Mouse (Mus musculus): ENCODE measurements at regions not wholly inside any gene's neighbourhood (a gene's known extent, or its start where the extent isn't known, plus 50 kb on each side); places are given as distances from the start of the nearest gene placed in this dataset.

- DNase-seq (ENCODE audit: low spot score) = no peak
These were observed 127.6 kb upstream of the Zdhhc25 start for GRCm38 (mm10) chr15:88472351-88473100.

DNA sequence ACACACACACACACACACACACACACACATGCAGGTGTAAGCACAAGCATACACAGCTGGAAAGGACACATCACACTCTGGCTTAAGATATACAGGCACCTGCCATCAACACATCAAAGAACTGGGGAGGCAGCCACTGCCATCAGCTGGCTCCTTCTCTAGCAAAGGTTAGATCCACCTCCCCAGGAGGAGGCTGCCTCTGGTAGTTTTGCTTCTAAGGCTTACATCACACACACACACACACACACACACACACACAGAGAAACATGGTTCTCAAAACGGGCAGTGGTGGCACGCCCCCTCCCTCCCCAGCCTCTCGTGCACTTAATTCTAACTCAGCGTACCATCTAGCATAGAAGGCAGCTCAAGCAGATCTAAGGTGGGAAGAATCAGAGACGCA is 126.9 kb upstream of the Zdhhc25 start:
- no peak for DNase-seq (ENCODE audit: low spot score)

- DNase-seq (ENCODE audit: low spot score) = no peak
These were observed 116.6 kb upstream of the Zdhhc25 start for GRCm38 (mm10) chr15:88483471-88483870.

GRCm38 (mm10) chr15:88489715-88490114 is 110.4 kb upstream of the Zdhhc25 start:
- no peak for DNase-seq (ENCODE audit: low spot score)

DNA sequence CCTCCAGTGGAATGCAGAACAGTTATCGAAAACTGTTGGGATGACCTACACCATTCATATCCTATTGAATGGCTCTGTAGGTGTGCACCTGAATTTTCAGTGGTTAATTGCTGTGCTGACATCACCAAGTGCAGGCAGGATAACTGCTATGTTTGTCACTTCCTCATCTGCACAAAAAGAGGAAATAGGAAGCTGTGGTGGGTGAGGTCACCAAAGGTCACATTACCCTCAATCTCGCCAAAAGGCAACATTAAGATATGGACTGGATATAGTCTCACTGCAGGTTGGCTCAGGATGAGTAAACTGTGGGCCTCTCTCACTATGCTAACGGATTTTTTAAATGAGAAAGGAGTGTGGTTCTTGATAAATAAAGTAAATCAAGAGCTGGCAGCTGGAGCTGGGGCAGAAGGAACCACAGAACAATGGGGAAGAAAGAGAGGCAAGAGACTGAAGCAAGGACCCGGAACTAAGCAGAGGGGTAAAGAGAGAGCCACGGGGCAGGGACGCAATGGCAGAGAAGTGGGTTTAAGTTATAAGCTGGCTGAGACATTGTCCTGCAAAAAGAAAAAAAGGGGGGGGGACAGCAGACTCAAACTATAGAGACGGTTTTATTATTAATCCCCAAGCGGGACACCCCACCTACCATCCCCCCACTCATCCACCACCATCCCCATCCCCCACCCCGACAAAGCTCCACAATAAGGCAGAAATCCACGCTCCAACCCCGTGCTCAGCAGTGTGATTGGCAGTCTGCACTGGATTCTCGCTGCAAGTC is 109.6 kb upstream of the Zdhhc25 start:
- no peak for DNase-seq (ENCODE audit: low spot score)

DNA sequence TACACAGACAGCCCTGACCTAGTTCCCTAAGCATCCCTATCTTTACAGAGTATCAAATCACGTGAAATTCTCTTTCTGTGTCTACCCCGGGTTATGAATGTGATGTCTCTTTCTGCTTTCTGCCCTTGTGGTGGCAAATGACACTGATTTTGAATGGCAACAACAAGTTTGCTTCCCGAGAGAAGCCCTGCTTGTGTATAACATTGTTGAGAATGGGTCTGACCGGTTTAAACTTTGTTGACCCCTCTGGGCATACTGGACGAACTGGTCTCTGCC is 109.1 kb upstream of the Zdhhc25 start:
- no peak for DNase-seq (ENCODE audit: low spot score)

- no peak for DNase-seq (ENCODE audit: low spot score)
These were observed 102.1 kb upstream of the Zdhhc25 start for GRCm38 (mm10) chr15:88497957-88498356.

DNA sequence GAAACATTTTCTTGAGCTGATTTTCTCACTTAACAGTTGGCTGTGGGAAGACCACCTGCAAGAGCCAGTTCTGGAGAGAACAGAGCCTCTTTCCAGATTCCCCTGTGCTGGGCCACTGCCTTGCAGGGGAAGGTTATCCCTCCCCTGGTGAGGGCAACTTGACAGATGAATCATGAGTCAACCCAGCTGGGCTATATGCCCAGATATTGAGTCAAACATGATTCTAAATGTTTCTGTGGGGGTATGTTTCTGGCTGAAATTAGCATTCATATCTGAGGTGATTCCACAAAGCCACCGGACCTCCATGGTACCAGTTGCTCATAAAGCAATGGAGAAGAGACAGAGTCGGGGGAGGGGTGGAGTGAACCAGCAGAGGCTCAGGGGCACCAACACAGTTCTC is 97.8 kb upstream of the Zdhhc25 start:
- DNase-seq (ENCODE audit: low spot score) = no peak

DNA sequence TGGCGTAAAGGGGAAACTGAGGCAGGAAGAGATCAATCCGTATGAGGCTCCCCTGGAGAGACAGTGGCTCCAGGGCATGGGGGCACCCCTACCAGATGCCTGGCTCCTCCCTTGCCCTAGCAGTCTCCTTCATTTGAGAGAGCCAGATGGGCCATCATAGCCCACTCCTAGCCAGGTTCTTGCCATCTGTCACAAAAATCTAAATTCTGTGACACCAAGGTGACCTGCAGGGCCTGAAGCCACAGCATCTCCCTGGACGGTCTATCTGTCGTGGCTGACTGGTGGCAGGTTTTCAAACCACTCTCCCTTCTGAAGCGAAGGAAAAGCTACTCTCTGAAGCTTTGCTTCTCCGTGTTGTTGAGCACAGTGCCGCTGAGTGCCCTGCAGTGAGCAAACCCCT is 96.2 kb upstream of the Zdhhc25 start:
- no peak for DNase-seq (ENCODE audit: low spot score)

GRCm38 (mm10) chr15:88505491-88506119 is 94.5 kb upstream of the Zdhhc25 start:
- no peak for DNase-seq (ENCODE audit: low spot score)

DNA sequence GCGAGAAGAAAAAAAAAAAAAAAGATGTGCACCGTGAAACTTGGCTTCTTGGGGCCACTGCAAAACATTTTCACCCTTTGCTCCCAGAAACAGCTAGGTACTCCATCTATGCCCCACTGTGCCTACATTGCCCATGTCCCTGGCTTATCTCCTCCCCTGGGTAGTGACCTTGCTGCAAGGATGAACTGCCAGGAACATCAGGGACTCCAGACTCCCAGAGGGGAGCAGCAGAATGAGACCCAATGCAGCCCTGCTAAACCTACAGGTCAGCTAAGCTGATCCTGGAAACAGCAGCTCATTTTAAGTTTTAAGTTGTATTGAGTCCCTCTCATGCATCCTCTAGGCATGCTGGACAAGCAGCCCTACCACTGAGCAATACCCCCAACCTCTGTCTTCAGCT is 92.2 kb upstream of the Zdhhc25 start:
- DNase-seq (ENCODE audit: low spot score) = no peak

GRCm38 (mm10) chr15:88508971-88509370 is 91.1 kb upstream of the Zdhhc25 start:
- no peak for DNase-seq (ENCODE audit: low spot score)

DNA sequence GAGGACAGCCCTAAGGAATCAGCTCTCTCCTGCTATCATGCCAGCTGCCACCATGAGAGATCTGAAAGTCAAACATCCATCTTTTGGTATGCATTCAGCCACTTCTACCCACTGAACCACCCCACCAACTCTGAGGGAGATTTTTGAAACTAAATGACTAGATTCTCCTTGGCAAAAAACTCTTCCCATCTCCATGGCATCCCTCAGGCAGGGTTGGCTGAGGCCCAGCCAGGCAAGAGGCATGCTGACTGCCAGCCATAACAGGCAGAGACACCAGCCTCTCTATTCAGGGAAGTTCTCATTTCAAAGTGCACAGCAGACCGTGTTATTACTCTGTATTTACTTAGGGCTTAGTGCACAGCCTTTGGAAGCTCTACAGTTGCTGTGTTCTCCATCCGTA is 90.5 kb upstream of the Zdhhc25 start:
- DNase-seq (ENCODE audit: low spot score) = no peak

GRCm38 (mm10) chr15:88514091-88514490 is 86.0 kb upstream of the Zdhhc25 start:
- no peak for DNase-seq (ENCODE audit: low spot score)

DNA sequence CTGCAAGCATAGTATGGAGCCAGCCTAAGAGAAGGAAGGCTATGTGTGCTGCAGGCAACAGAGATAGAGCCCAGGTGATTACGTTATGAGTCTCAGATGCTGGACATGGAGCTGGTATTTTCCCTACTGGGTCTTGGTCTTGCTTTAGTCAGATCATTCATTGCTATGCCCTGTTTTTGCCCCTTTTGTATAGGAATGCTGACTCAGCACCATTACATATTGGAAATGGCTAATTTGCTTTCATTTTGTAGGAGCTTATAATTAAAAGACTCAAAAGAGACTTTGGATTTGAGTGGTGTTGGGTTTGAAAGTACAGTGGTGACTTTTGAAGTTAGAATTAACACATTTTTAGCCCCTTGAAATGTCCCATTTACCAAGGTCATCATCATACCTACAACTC is 68.9 kb upstream of the Zdhhc25 start:
- DNase-seq (ENCODE audit: low spot score) = no peak

- DNase-seq (ENCODE audit: low spot score) = no peak
These were observed 68.1 kb upstream of the Zdhhc25 start for GRCm38 (mm10) chr15:88532008-88532407.

DNA sequence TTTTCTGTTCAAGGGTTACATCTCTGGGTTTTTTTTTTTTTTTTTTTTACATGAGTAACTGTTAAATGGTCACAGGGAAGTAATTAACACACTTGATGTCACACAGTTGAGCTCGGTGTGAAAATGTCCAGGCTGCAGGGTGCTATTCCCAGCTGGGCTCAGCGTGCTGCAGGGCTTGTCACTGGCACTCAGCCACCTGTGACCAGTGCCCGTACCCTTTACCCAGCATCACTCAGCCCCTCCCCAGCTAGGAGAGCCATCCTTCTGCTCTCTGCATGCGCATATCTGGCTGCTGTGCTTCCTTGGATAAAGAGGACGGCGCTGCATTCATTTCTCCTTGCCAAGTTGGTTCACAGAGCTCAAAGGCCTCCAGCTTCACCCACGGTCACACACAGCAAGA is 66.7 kb upstream of the Zdhhc25 start:
- DNase-seq (ENCODE audit: low spot score) = no peak

- no peak for DNase-seq (ENCODE audit: low spot score)
These were observed 64.6 kb upstream of the Zdhhc25 start for GRCm38 (mm10) chr15:88535516-88535915.

GRCm38 (mm10) chr15:88537190-88537589 is 62.9 kb upstream of the Zdhhc25 start:
- DNase-seq (ENCODE audit: low spot score) = peak; percentile 34

- no peak for DNase-seq (ENCODE audit: low spot score)
These were observed 57.5 kb upstream of the Zdhhc25 start for GRCm38 (mm10) chr15:88542567-88542966.

DNA sequence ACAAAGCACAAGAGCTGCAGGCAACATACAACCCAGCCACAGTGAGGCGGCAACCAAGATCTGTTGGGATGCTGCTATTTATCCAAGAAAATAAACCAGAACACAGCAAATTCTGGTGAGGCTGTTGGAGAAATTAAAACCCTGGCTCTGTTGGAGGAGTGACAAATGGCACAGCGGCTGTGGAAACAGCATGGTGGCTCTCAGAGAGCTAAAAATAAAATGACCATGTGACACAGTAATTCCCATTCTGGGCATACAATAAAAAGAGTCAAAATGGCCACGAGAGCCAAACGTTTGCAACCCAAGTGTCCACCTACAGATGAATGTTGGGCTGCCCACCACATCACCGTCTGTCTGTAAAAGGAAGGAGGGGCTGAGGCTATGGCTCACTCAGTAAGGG is 55.9 kb upstream of the Zdhhc25 start:
- DNase-seq (ENCODE audit: low spot score) = no peak

GRCm38 (mm10) chr15:88548261-88548660 is 51.8 kb upstream of the Zdhhc25 start:
- DNase-seq (ENCODE audit: low spot score) = no peak

Measured in ovary, postnatal 36 days (tissue).